Mouse (Mus musculus) WW6 (cell line): ENCODE results near the gene Pld1.

ENCODE experiments used
- DNase-seq: peaks from one replicate; pipeline ENCODE4 v3.0.0-alpha.2; 2013; ENCODE audit warnings: low read depth, low spot score

Pld1 gene

DNA sequence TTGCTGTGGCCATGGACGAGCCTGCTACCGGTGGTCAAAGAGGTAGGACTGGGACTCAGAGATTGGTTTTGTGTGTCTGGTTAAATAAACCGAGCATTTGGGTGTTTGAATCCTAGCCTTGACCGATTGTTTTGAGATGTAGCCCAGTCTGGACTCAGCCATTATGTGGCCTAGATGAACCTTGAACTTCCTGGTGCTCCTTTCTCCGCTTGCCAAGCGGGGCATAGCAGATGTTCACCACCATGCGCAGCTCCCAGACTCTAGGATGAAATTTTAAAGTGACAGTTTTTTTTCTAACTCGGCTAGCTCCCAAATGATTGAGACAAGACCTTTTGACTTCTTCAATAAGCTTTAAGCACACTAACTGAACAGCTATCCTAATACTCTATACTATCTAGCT is 102.7 kb downstream of the Pld1 start:
- no peak for DNase-seq

DNA sequence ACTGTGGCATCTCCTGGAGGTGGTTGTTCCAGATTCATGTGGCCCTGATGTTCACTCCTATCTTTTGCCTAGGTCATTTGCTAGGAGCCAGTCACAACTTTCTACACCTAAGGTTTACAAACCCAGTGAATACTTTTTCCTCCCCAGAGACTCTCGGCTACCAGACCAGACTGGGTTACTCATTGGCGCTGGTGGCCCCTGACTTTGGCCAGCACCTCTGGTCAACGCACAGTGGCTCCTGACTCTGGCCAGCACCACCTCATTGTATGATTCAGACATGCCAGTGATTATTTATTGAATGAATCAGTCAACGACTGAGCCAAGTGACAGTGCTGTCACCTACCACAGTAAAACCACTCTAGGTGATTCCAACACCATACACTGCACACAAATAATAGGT is 103.9 kb downstream of the Pld1 start:
- DNase-seq = no peak

DNA sequence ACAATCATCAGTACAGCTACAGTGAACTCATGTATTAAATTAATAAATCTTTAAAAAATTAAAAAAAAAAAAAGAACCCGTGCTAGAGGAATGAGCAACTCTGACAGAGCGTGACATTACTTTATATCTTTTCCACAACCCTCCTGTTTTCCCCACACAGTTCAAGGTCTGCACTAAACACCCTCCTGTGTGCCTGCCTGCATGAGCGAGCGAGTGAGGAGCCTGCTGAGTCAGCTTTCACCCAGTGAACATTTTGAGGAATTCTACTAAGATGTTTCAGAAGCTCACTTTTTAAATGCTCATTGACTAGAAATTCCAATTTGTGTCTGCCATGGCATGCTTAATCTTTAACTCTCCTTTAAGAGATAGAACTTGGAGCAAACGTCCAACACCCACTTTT is 109.1 kb downstream of the Pld1 start:
- DNase-seq = no peak

- no peak for DNase-seq
These were observed 111.0 kb downstream of the Pld1 start for GRCm38 (mm10) chr3:28049526-28049925.

GRCm38 (mm10) chr3:28053076-28053475 is 114.6 kb downstream of the Pld1 start:
- DNase-seq = no peak

- no peak for DNase-seq
These were observed 122.2 kb downstream of the Pld1 start for GRCm38 (mm10) chr3:28060713-28061112.

- no peak for DNase-seq
These were observed 122.7 kb downstream of the Pld1 start for GRCm38 (mm10) chr3:28061155-28061554.

GRCm38 (mm10) chr3:28079211-28079610 is 140.7 kb downstream of the Pld1 start:
- DNase-seq = no peak

GRCm38 (mm10) chr3:28080116-28080515 is 141.6 kb downstream of the Pld1 start:
- DNase-seq = no peak

- DNase-seq = no peak
These were observed 142.5 kb downstream of the Pld1 start for GRCm38 (mm10) chr3:28081012-28081411.

GRCm38 (mm10) chr3:28083218-28083617 is 144.7 kb downstream of the Pld1 start:
- DNase-seq = no peak

DNA sequence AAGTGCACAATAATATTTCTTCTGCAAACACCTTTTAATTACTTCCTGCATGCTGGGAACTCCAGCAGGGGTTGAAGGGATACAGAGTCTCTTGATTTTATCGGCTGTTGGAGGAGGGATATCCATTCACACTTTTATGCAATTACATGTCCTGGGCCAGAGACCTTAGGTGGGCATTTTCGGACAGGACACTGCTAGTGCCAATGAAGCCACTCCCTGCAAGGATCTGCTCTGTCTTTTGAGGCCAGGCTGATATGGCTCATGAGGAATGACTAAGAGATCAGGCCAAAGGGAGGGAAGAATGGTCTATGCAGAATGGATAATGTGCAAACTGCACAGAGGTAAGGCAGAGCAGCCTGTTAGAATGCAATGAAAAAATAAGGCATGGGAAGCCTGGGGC is 145.8 kb downstream of the Pld1 start:
- DNase-seq = no peak

- no peak for DNase-seq
These were observed 152.8 kb downstream of the Pld1 start for GRCm38 (mm10) chr3:28091296-28091695.

GRCm38 (mm10) chr3:28091741-28092140 is 153.2 kb downstream of the Pld1 start:
- no peak for DNase-seq

GRCm38 (mm10) chr3:28093684-28094302 is 155.3 kb downstream of the Pld1 start:
- no peak for DNase-seq

DNA sequence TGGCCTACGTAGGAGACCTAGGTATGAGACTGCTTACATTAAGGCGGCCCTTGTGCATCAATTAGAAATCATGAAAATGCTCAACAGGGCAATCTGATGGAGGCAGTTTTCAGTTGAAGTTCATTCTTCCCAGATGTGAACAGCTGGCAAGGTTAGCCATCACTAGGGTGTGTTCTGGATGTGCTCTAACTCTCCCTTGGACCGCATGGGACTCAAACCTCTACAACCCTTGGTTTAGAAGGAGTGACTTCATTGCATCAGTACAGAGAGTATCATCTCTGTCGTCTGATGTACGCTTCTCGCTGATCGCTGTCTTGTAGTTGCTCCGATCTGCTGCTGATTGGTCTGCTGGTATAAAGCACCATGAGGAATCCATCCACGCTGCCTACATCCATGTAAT is 157.0 kb downstream of the Pld1 start:
- no peak for DNase-seq

DNA sequence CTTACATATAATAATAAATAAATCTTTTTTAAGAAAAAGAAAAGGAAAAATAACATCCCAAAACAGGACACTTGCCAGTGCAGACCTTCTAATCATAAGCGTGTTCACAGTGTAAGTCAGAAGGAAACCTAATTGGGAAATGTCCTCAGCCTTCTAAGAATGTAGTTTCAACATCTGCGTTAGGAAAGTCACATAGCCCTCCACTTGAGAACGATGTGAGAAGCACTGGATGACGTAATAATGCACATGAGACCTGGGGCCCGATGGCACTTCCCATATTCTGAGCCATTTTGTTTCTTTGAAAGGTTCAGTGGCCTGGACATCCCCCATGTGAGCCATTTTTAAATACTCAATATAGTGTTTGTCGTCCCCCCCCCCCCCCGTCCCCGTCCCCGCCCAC is 160.7 kb downstream of the Pld1 start:
- no peak for DNase-seq

DNA sequence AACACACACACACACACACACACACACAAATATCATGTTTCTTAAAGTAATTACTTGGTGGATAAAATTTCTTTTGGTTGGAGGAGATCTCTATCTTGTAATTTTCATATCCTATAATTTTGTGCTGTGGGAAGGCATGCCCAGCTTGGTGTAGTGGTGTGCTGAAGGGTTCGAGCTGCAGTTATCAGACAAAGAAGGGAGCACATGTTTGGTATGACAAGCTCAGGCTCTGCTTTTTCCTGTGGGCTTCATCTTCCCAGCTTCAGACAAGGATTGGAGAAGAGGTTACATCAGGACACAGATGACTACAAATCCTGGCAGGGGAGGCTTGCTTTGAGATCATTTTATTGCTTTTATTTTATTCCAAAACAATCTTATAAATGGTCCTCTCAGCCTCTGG is 166.5 kb downstream of the Pld1 start:
- no peak for DNase-seq

GRCm38 (mm10) chr3:28107446-28108004 is 169.0 kb downstream of the Pld1 start:
- DNase-seq = no peak

- no peak for DNase-seq
These were observed 173.0 kb downstream of the Pld1 start for GRCm38 (mm10) chr3:28111516-28111915.

GRCm38 (mm10) chr3:28113881-28114280 is 175.4 kb downstream of the Pld1 start:
- no peak for DNase-seq

DNA sequence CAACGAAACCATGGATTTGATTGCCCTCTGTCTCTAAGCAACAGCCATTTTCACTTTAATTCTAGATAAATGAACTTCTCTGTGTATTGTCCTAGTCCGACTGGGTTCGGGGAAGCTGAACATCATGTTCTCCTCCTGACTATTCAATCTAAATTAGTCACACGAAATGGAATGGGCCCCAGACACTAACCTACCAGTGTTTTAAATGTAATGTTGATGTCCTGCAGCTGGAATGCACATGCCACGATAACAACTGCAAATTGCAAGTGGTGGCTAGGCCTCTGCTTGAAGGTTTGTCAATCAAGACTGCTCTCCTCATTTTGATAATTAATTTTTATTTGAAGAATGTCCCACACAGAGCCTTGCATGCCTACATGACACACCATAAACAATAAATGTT is 203.2 kb downstream of the Pld1 start:
- DNase-seq = no peak

GRCm38 (mm10) chr3:28142121-28142520 is 203.6 kb downstream of the Pld1 start:
- no peak for DNase-seq

DNA sequence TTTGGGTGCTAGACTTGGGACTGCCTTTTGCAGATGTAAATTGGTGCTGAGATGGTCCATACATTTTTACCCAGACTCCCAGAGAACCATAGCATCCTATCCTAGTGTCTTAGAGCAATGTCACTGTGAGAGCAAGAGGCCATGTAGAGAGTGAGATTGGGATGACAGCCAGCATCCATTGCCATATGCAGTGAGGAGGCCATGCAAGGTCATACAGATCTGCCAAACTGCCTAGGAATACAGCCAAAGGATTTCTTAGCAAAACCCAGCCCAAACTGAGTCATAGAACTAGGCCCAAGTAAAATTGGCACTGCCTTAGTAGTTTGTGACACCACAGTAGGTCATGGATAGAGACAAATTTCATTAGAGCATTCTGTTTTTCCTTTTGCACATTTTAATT is 206.2 kb downstream of the Pld1 start:
- no peak for DNase-seq
